Mouse (Mus musculus) Patski (cell line): ENCODE measurements around the gene Qtrt2. TPM values are rescaled to one million over a fixed set of nuclear protein-coding genes. Genes with fewer than 3 reads are reported as not detected.

Experiments used
- ATAC-seq: fragments of 100-300 bp; one replicate; pipeline ENCODE4 v1.8.0; 2021
- CTCF ChIA-PET: fragments of 350-600 bp; sonication (Branson Sonifier 250); formaldehyde crosslinking; loops from one replicate; lab custom pipeline; 2022; ENCODE audit warnings: inconsistent platforms; lab: Charles Lee
- POLR2A ChIA-PET: fragments of 350-600 bp; sonication (Branson Sonifier 250); formaldehyde crosslinking; loops from one replicate; lab custom pipeline; 2022; ENCODE audit warnings: antibody characterized with exemption, inconsistent platforms; lab: Charles Lee
- DNase-seq: peaks from one replicate; pipeline ENCODE4 v3.0.0-alpha.2; 2011; ENCODE audit warnings: low read depth, low spot score
- H3K27me3 ChIP-seq: fragments of 371-371 bp; one replicate; pipeline ENCODE4 v1.5.1; 2021
- CTCF ChIP-seq: fragments of 100-300 bp; IDR thresholded peaks from one replicate; pipeline ENCODE4 v1.5.1; 2021
- in situ Hi-C: fragments of 300-500 bp; cut with MboI; formaldehyde crosslinking; loops from 3 replicates; pipeline ENCODE4 v1.11.1; 2018; ENCODE audit warnings: low pct_unique_long_range_greater_than_20kb, mixed read lengths
- polyA plus RNA-seq: library from polyadenylated mRNA; unstranded; gene quantifications from one replicate; pipeline ENCODE4 v1.2.3, GENCODE M21; 2021

The Qtrt2 gene
- polyA plus RNA-seq: 27.2 TPM

- ChIA-PET CTCF (interaction anchor here (1.4 kb wide), 1 partner anchor 9 kb away, joined by 4 read pairs; no protein-coding TSS in a partner anchor), POLR2A (interaction anchor here (0.6 kb wide), 1 partner anchor 11 kb away, joined by 4 read pairs; no protein-coding TSS in a partner anchor)
- no peak for TF ChIP-seq CTCF
- ATAC-seq (no peak), DNase-seq (no peak)
- H3K27me3 ChIP-seq: no peaks in the 10 kb centered on the region
- in situ Hi-C loops: no loop called here
Measured at GRCm38 (mm10) chr16:43926341-43926859, at the start of gene Qtrt2. TSS of gene Qtrt2 (minus strand) at chr16:43926809.

- no peak for TF ChIP-seq CTCF
- CTCF ChIA-PET: no interaction called here
- ATAC-seq: no peak
- DNase-seq: no peak
- in situ Hi-C loops: no loop called here
- POLR2A ChIA-PET: no interaction called here
- H3K27me3 ChIP-seq: peaks cover under 1% of the 10 kb centered on the region
Measured at GRCm38 (mm10) chr16:43973606-43974220, 47.1 kb upstream of the Qtrt2 start.

GRCm38 (mm10) chr16:43973147-43973546, 46.5 kb upstream of the Qtrt2 start:
- in situ Hi-C loops: no loop called here
- TF ChIP-seq CTCF: no peak

GRCm38 (mm10) chr16:43972391-43972790, 45.8 kb upstream of the Qtrt2 start:
- in situ Hi-C loops: no loop called here
- H3K27me3 ChIP-seq: no peaks in the 10 kb centered on the region
- no peak for DNase-seq
- ATAC-seq: no peak
- ChIA-PET POLR2A (no interaction called here), CTCF (no interaction called here)
- TF ChIP-seq CTCF: no peak

More at GRCm38 (mm10) chr16:43973147-43973546, 46.5 kb upstream of the Qtrt2 start:
- ATAC-seq (no peak), DNase-seq (no peak)
- POLR2A ChIA-PET: no interaction called here
- H3K27me3 ChIP-seq: no peaks in the 10 kb centered on the region
- CTCF ChIA-PET: no interaction called here

GRCm38 (mm10) chr16:43971741-43972140, 45.1 kb upstream of the Qtrt2 start:
- no peaks in the 10 kb centered on the region for H3K27me3 ChIP-seq
- ATAC-seq: no peak
- ChIA-PET POLR2A (no interaction called here), CTCF (no interaction called here)
- DNase-seq: no peak
- TF ChIP-seq CTCF: no peak
- in situ Hi-C loops: no loop called here

GRCm38 (mm10) chr16:43971189-43971588, 44.6 kb upstream of the Qtrt2 start:
- ChIA-PET POLR2A (no interaction called here), CTCF (no interaction called here)
- no peaks in the 10 kb centered on the region for H3K27me3 ChIP-seq
- in situ Hi-C loops: no loop called here
- DNase-seq (no peak), ATAC-seq (no peak)
- no peak for TF ChIP-seq CTCF

- CTCF ChIA-PET: no interaction called here
- POLR2A ChIA-PET: no interaction called here
- no peaks in the 10 kb centered on the region for H3K27me3 ChIP-seq
- ATAC-seq (no peak), DNase-seq (no peak)
- no peak for TF ChIP-seq CTCF
- in situ Hi-C loops: no loop called here
Measured at GRCm38 (mm10) chr16:43970426-43970825, 43.8 kb upstream of the Qtrt2 start.

- no peak for TF ChIP-seq CTCF
- POLR2A ChIA-PET: interaction anchor here (0.7 kb wide), 1 partner anchor 16 kb away, joined by 3 read pairs; no protein-coding TSS in a partner anchor
- CTCF ChIA-PET: interaction anchor here (1.5 kb wide), 1 partner anchor 35 kb away, joined by 3 read pairs; no protein-coding TSS in a partner anchor
- DNase-seq (no peak), ATAC-seq (no peak)
- in situ Hi-C loops: no loop called here
- H3K27me3 ChIP-seq: no peaks in the 10 kb centered on the region
Measured at GRCm38 (mm10) chr16:43965781-43966389, 39.3 kb upstream of the Qtrt2 start.

- POLR2A ChIA-PET: no interaction called here
- in situ Hi-C loops: no loop called here
- no peak for TF ChIP-seq CTCF
Measured at GRCm38 (mm10) chr16:43963780-43964179, 37.2 kb upstream of the Qtrt2 start.

GRCm38 (mm10) chr16:43963291-43963690, 36.7 kb upstream of the Qtrt2 start:
- POLR2A ChIA-PET: no interaction called here
- DNase-seq (no peak), ATAC-seq (no peak)
- CTCF ChIA-PET: interaction anchor here (1.1 to 2.3 kb wide), 2 partner anchors 20 to 96 kb away, joined by 3 to 5 read pairs; no protein-coding TSS in a partner anchor
- no peak for TF ChIP-seq CTCF
- in situ Hi-C loops: no loop called here
- H3K27me3 ChIP-seq: no peaks in the 10 kb centered on the region

More at GRCm38 (mm10) chr16:43963780-43964179, 37.2 kb upstream of the Qtrt2 start:
- ATAC-seq: no peak
- DNase-seq: no peak
- H3K27me3 ChIP-seq: no peaks in the 10 kb centered on the region
- CTCF ChIA-PET: interaction anchor here (2.3 kb wide), 1 partner anchor 19 kb away, joined by 5 read pairs; no protein-coding TSS in a partner anchor

- POLR2A ChIA-PET: no interaction called here
- CTCF ChIA-PET: no interaction called here
- in situ Hi-C loops: no loop called here
Measured at GRCm38 (mm10) chr16:43958038-43958437, 31.4 kb upstream of the Qtrt2 start.

More at GRCm38 (mm10) chr16:43958038-43958437, 31.4 kb upstream of the Qtrt2 start:
- no peaks in the 10 kb centered on the region for H3K27me3 ChIP-seq
- DNase-seq (no peak), ATAC-seq (no peak)
- no peak for TF ChIP-seq CTCF
